Mouse (Mus musculus) heart, postnatal 0 days (tissue): ENCODE results near the gene Hivep2.

Experiments used
- CTCF ChIP-seq: IDR thresholded peaks from 2 replicates; pipeline ENCODE4 v1.5.1; 2016; ENCODE audit warnings: antibody characterized with exemption, control low read depth, low read depth
- EP300 ChIP-seq: IDR thresholded peaks from 2 replicates; pipeline ENCODE4 v1.6.1; 2016; ENCODE audit warnings: antibody characterized with exemption, low read depth

GRCm38 (mm10) chr10:14186352-14186976 is 220.6 kb downstream of the Hivep2 start:
- TF ChIP-seq EP300 (no peak), CTCF (no peak)
